Mouse (Mus musculus) kidney, embryonic 16.5 days (tissue): ENCODE data around the gene Hmgb4. TPM values are rescaled to one million over a fixed set of nuclear protein-coding genes. Genes with fewer than 3 reads are reported as not detected.

ENCODE experiments used
- ATAC-seq: fragments of 200-750 bp; cut with Nextera tagmentation; 2 replicates; pipeline ENCODE4 v1.8.0; 2017; ENCODE audit warnings: moderate TSS enrichment; ENCODE audit not compliant: low FRiP score, low TSS enrichment
- H3K27ac ChIP-seq: fragments of 300-500 bp; sonication (generic); 2 replicates; pipeline ENCODE4 v1.5.1; 2014; ENCODE audit warnings: low read length
- H3K27me3 ChIP-seq: fragments of 300-500 bp; sonication (generic); 2 replicates; pipeline ENCODE4 v1.6.1; 2014; ENCODE audit warnings: low read length, control low read depth, mixed read lengths; ENCODE audit not compliant: insufficient read depth
- H3K36me3 ChIP-seq: fragments of 300-500 bp; sonication (generic); 2 replicates; pipeline ENCODE4 v1.6.1; 2014; ENCODE audit warnings: low read length, control low read depth, mixed read lengths; ENCODE audit not compliant: insufficient read depth
- H3K4me1 ChIP-seq: fragments of 300-500 bp; sonication (generic); 2 replicates; pipeline ENCODE4 v1.6.1; 2014; ENCODE audit warnings: low read length, control low read depth, mixed read lengths; ENCODE audit not compliant: insufficient read depth
- H3K4me2 ChIP-seq: fragments of 300-500 bp; sonication (generic); replicated peaks from 2 replicates; pipeline ENCODE4 v1.6.1; 2014; ENCODE audit warnings: low read depth, low read length
- H3K4me3 ChIP-seq: fragments of 300-500 bp; sonication (generic); 2 replicates; pipeline ENCODE4 v1.5.1; 2014; ENCODE audit warnings: mild to moderate bottlenecking, low read length
- H3K9ac ChIP-seq: fragments of 300-500 bp; sonication (generic); replicated peaks from 2 replicates; pipeline ENCODE4 v1.6.1; 2014; ENCODE audit warnings: low read length
- H3K9me3 ChIP-seq: fragments of 300-500 bp; sonication (generic); 2 replicates; pipeline ENCODE4 v1.6.1; 2016; ENCODE audit warnings: low read length, control low read depth
- WGBS: fragments of 180-500 bp; shearing (Covaris S2); extraction: QIAGEN DNeasy Blood & Tissue Kit; methylation state at CpG from one replicate; pipeline ENCODE4 v1.1.7; 2014; 5-methylcytosine and 5-hydroxymethylcytosine counted together
- polyA plus RNA-seq: library from polyadenylated mRNA; unstranded; fragments of >200 nt; fragmentation: Nextera tagmentation; extraction: Ambion mirVana; gene quantifications from 2 replicates; pipeline ENCODE4 v1.2.1, GENCODE M21; 2015

Gene Hmgb4
- polyA plus RNA-seq, 1 experiment from 2014 or later: not detected

DNA sequence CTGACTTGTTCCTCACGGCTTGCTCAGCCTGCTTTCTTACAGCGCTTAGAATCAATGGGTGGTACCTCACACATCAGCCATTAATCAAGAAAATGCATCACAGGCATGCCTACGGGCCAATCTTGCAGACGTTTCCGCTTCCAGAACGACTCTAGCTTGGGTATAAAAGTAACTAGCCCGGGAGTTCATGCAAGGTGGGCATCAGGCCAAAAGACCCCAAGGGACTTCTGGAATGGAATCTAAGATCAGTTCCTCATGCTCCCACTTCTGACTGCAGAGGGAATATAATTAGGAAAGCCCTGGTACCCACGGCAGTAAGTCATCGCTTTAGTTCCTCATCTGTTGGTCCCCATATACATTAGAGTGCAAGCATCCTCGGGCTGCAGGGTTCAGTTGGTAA is 9.4 kb upstream of the Hmgb4 start:
- no peak overlapping the region for H3K9ac ChIP-seq
- WGBS: 55% methylated on average over 10 of the region's 10 CpGs
- H3K4me2 ChIP-seq: no peak overlapping the region
- no peaks in the 10 kb centered on the region for H3K27me3 ChIP-seq
- no peaks in the 10 kb centered on the region for H3K36me3 ChIP-seq
- no peak overlapping the region for H3K27ac ChIP-seq
- no peak overlapping the region for H3K4me3 ChIP-seq
- ATAC-seq: no peak
- no peaks in the 10 kb centered on the region for H3K9me3 ChIP-seq
- H3K4me1 ChIP-seq: peaks cover 3% of the 10 kb centered on the region; the same call in 1 of the 2 replicates

DNA sequence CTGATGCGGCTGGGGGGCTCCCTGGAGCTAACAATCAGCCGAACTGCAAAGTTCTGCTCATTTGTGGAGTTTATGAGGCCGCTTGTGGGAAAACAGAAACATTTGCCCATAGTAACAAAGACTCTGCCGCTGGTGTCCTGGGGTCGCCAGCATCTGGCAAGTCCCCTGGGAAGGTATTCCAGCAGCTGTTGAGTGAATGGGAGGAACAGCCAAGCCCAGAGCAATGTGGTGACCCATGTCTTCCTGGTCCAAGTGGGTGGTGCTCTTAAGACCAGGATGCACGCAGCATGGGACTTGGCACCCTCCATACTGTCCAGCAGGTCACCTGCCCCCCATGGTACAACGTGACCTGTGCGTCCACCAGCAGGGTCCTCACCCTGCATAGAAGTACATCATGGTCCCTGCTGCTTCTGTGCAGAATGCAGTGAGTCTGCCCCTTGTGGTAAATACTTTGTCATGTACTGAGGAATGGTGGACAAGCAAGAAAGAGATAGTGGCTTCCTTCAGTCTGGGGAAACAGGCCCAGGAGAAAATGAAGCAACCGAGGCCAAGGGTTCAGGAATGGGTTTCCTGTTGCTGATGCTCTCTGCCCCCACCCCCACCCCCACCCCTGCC is 8.6 kb upstream of the Hmgb4 start:
- Histone ChIP-seq H3K9me3 (no peaks in the 10 kb centered on the region), H3K4me1 (peaks cover 3% of the 10 kb centered on the region; the same call in 1 of the 2 replicates), H3K4me2 (no peak overlapping the region), H3K36me3 (no peaks in the 10 kb centered on the region), H3K9ac (no peak overlapping the region), H3K27ac (no peak overlapping the region), H3K27me3 (no peaks in the 10 kb centered on the region), H3K4me3 (no peak overlapping the region)
- ATAC-seq: no peak
- 70% methylated on average over 9 of the region's 9 CpGs for WGBS

DNA sequence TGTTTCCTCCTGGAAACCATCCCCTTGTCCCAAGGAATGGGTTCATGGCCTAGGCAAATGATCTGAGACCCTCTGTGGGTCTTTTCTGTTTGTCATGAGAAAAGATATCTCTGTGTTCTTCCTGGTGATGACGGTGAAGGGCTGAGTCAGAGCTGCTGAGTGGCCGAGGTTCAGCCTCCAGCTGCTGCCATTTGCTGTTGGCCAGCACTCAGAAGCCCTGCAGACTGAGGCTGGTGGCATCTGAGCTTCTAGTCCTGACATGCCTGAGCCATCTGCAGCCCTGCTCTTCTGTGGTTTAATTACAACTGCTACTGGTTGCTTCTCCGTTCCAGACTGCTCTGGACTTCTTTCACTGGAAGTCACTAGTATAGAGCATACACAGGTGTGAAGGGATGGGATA is 4.6 kb upstream of the Hmgb4 start:
- ATAC-seq: no peak
- no peaks in the 10 kb centered on the region for H3K4me1 ChIP-seq
- H3K36me3 ChIP-seq: no peaks in the 10 kb centered on the region
- no peaks in the 10 kb centered on the region for H3K9me3 ChIP-seq
- 72% methylated on average over 3 of the region's 3 CpGs for WGBS
- no peak overlapping the region for H3K27ac ChIP-seq
- H3K9ac ChIP-seq: no peak overlapping the region
- no peak overlapping the region for H3K4me2 ChIP-seq
- H3K4me3 ChIP-seq: no peak overlapping the region
- no peaks in the 10 kb centered on the region for H3K27me3 ChIP-seq

DNA sequence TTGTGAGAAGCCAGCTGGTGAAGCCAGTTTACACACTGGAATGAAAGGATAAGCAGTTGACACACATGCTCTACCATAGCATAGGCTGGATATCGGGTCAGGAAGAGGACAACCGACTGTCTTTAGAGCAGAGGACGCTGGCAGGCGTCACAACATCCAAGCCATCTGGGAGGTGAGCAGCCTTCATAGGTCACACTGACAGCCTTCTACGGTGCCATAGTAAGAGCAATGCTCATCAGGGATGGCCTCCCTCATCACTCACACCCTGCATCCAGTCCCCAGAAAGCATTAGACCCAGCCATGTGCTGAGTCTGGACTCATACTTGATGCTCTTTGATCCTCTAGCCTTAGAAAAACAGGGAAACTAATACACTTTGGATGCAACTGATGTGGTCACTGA is 3.7 kb upstream of the Hmgb4 start:
- no peaks in the 10 kb centered on the region for H3K4me1 ChIP-seq
- H3K4me3 ChIP-seq: no peak overlapping the region
- no peak for ATAC-seq
- no peaks in the 10 kb centered on the region for H3K27me3 ChIP-seq
- H3K27ac ChIP-seq: no peak overlapping the region
- H3K4me2 ChIP-seq: no peak overlapping the region
- 88% methylated on average over 5 of the region's 5 CpGs for WGBS
- H3K36me3 ChIP-seq: no peaks in the 10 kb centered on the region
- no peaks in the 10 kb centered on the region for H3K9me3 ChIP-seq
- H3K9ac ChIP-seq: no peak overlapping the region

DNA sequence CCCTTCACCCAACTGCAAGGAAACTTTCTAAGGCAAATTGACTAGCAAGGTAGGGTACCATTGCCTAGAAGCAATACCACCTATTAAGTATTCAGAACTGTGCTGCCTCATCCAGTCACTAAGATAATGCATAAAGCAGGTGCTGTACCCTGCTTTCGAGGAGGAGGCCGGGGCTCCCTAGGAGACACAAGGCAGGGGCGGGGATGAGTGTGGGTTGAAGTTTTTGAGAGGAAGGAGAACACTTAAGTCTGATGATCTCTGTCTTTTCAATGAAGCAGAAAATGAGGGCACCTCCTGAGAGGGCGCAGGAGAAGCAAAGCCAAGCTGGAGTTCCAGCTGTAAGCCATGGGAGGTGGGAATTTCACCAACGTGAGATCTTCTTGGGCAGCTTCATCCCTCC is 1.5 kb downstream of the Hmgb4 start:
- H3K9me3 ChIP-seq: no peaks in the 10 kb centered on the region
- H3K27me3 ChIP-seq: no peaks in the 10 kb centered on the region
- H3K4me1 ChIP-seq: no peaks in the 10 kb centered on the region
- H3K36me3 ChIP-seq: no peaks in the 10 kb centered on the region
- no peak overlapping the region for H3K9ac ChIP-seq
- WGBS: 78% methylated on average over 4 of the region's 5 CpGs
- no peak for ATAC-seq
- H3K4me3 ChIP-seq: no peak overlapping the region
- H3K4me2 ChIP-seq: no peak overlapping the region
- H3K27ac ChIP-seq: no peak overlapping the region

DNA sequence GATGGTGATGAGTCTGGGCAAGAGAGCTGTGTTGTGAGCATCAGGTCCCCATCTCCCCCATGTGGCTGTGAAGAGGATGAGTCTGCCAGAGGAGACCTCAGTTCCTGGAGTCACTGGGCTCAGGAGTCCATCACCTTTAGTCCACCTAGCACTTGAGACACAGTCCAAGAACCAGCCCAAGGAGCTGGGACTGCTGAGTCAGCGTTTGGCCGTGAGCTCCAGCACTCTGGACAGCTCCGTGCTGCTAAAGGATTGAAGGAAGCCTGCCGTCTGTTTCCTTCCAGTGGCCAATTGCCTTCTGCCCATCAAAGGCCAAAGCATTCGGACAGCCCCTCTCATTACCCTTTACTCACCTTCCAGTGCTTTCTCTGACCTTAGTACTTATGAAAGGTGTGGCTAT is 12.1 kb downstream of the Hmgb4 start:
- H3K9ac ChIP-seq: no peak overlapping the region
- H3K9me3 ChIP-seq: no peaks in the 10 kb centered on the region
- H3K4me1 ChIP-seq: no peaks in the 10 kb centered on the region
- H3K4me3 ChIP-seq: no peak overlapping the region
- H3K36me3 ChIP-seq: no peaks in the 10 kb centered on the region
- ATAC-seq: no peak
- no peak overlapping the region for H3K4me2 ChIP-seq
- H3K27ac ChIP-seq: no peak overlapping the region
- 2% methylated on average over 5 of the region's 5 CpGs for WGBS
- H3K27me3 ChIP-seq: no peaks in the 10 kb centered on the region

DNA sequence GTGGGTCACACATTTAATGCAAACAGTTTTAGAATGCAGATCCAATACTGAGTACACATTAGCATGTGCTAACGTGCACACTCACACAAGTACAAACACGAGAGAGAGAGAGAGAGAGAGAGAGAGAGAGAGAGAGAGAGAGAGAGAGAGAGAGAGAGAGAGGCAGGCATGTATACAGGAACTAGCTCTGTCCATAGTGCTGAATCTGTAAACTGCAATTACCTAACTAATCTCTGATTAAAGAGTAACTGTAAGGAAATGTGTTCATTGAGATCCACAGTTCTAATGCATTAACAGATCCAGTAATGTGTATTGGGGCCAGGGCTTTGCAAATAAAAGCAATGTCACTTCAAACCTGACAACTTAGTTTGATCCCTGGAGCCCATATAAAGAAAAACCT is 15.6 kb downstream of the Hmgb4 start:
- H3K27me3 ChIP-seq: no peaks in the 10 kb centered on the region
- H3K36me3 ChIP-seq: no peaks in the 10 kb centered on the region
- H3K27ac ChIP-seq: no peak overlapping the region
- H3K9me3 ChIP-seq: no peaks in the 10 kb centered on the region
- no peak overlapping the region for H3K4me2 ChIP-seq
- 29% methylated on average over 2 of the region's 2 CpGs for WGBS
- ATAC-seq: no peak
- no peak overlapping the region for H3K4me3 ChIP-seq
- H3K4me1 ChIP-seq: no peaks in the 10 kb centered on the region
- H3K9ac ChIP-seq: no peak overlapping the region

DNA sequence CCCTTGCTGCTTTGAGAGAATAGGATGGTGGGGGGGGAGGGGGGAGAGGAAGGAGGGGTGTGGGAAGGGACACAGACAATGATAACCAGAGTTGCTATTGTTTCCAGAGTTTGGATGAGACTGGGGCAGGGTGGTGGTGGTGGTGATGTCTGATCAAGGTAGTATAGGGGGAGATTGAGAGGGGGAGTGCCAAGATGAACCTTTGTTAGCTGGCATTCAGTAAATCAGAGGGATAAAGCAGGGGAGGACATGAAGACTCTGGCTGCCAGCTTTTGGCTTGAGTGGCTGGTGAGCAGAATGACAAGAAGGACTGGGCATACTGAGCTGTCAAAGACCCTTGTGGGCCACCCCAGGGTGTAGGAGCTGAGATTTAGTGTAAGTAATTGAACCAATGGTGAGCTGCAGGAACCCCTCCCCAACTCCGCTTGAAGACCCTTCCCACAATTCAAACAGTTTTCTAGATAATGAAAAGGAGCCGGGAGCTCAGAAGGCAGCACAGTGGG is 18.9 kb downstream of the Hmgb4 start:
- H3K4me2 ChIP-seq: no peak overlapping the region
- no peaks in the 10 kb centered on the region for H3K36me3 ChIP-seq
- ATAC-seq: no peak
- H3K9ac ChIP-seq: no peak overlapping the region
- H3K9me3 ChIP-seq: no peaks in the 10 kb centered on the region
- no peak overlapping the region for H3K27ac ChIP-seq
- WGBS: 78% methylated on average over 2 of the region's 2 CpGs
- H3K4me1 ChIP-seq: no peaks in the 10 kb centered on the region
- no peak overlapping the region for H3K4me3 ChIP-seq
- H3K27me3 ChIP-seq: no peaks in the 10 kb centered on the region

DNA sequence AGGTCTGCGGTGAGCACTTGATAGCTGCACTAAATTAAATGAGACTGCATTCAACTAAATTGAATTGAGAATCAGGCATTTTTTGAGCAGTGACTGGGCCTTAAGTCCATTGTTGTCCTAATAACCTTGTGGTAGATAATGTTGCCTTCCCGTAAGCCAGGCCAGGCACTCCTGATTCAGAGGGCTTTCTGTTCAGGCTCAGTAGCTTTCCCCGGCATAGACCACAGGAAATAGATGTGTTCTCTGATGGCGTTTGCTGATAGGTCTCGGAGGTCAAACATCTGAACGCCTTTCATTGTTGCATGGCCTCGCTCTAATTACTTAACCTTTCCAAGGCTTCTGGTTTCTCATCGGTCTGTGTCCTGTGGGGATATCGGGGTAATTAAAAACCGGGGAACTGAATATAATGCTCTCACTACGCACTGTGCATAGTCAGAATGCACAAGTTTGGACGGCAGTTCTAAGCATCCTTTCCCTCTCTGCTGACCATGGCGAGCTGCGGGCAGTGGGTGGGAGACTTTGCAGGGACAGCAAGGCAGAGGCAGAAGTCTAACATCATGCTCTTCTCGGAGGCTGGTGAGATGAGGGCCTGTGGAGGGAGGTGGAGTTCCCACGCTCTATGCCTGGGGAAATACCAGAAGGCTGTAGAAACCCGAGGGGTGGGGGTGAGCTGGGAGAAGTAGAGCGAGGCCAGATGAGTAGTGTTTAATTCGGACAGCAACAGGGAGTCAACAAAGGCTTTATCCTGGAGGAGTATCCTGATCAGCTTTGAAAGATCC is 19.5 kb downstream of the Hmgb4 start:
- no peak overlapping the region for H3K27ac ChIP-seq
- no peak overlapping the region for H3K4me3 ChIP-seq
- no peaks in the 10 kb centered on the region for H3K4me1 ChIP-seq
- no peaks in the 10 kb centered on the region for H3K27me3 ChIP-seq
- ATAC-seq: no peak
- H3K36me3 ChIP-seq: no peaks in the 10 kb centered on the region
- WGBS: 39% methylated on average over 19 of the region's 19 CpGs
- H3K9me3 ChIP-seq: no peaks in the 10 kb centered on the region
- H3K9ac ChIP-seq: no peak overlapping the region
- no peak overlapping the region for H3K4me2 ChIP-seq

DNA sequence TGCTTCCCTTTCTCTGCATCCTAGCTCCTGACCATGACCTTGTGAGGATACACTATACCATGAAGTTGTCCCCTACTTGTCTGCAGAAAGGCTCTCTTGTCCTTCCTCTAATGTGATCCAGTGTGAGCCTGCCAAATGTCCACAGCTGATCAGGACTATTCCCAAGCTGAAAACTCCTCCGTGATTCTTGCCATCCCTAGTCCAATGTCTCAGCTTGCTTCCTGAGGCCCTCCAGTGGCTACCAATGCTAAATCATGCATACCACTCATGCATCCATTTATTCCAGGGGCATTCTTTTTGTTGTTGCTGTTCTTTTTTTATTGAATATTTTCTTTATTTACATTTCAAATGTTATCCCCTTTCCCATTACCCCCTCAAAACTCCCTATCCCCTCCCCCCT is 21.6 kb downstream of the Hmgb4 start:
- 43% methylated on average over 1 of the region's 1 CpGs for WGBS
- Histone ChIP-seq H3K4me1 (no peaks in the 10 kb centered on the region), H3K4me2 (no peak overlapping the region), H3K27ac (no peak overlapping the region), H3K36me3 (no peaks in the 10 kb centered on the region), H3K27me3 (no peaks in the 10 kb centered on the region), H3K9ac (no peak overlapping the region), H3K9me3 (no peaks in the 10 kb centered on the region), H3K4me3 (no peak overlapping the region)
- ATAC-seq: no peak
